Mouse (Mus musculus) lung, adult 2 months (tissue): ENCODE data around the gene Kifc5b.

Experiments
- CTCF ChIP-seq: fragments of 200-500 bp; IDR thresholded peaks from 2 replicates; pipeline ENCODE4 v1.5.1; 2011; ENCODE audit warnings: mild to moderate bottlenecking, low read length, control low read depth; ENCODE audit not compliant: insufficient read depth
- POLR2A ChIP-seq: fragments of 200-500 bp; IDR thresholded peaks from 2 replicates; pipeline ENCODE4 v1.6.1; 2011; ENCODE audit warnings: low read depth, mild to moderate bottlenecking, control low read depth, low read length, borderline replicate concordance; ENCODE audit errors: extremely low read depth

GRCm38 (mm10) chr17:26951952-26952877, 35.3 kb downstream of the Kifc5b start:
- TF ChIP-seq POLR2A = no peak
- no peak for TF ChIP-seq CTCF
